Mouse (Mus musculus) kidney, adult 2 months (tissue): ENCODE measurements at regions not wholly inside any gene's neighbourhood (a gene's known extent, or its start where the extent isn't known, plus 50 kb on each side); places are given as distances from the start of the nearest gene placed in this dataset.

ENCODE experiments used
- CTCF ChIP-seq: fragments of 200-500 bp; conservative IDR thresholded peaks from 2 replicates; pipeline ENCODE4 v1.5.1; 2011; ENCODE audit warnings: low read depth, mild to moderate bottlenecking, control low read depth, low read length, moderate library complexity, mixed read lengths; ENCODE audit not compliant: insufficient read depth, insufficient read length
- POLR2A ChIP-seq: fragments of 200-500 bp; IDR thresholded peaks from one replicate; pipeline ENCODE4 v1.6.1; 2011; ENCODE audit warnings: low read depth, low read length, control low read depth

DNA sequence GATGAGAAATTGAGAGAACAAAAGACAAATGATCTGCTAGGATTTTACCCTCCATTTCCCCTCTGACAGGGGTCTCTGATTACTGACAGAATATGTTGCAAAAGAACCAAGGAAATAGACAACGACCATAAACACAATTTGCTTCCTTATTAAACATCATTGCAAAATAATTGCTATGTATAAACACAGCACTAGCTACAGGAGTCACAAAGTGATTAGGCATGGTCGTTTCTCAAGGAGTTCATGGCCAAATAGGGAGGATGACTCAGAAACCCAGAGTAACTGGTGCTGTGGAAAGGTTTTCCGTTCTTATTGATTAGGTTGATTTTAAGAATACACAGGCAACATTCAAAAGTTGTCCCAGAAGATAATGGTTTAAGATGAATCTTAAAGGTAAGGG lies 180.4 kb downstream of the Gm12728 start:
- TF ChIP-seq CTCF (no peak), POLR2A (no peak)
